Mouse (Mus musculus): Measurements from ENCODE around the gene Pdcd4.
A peak's percentile ranks its signal among the peaks of the same experiment; 100 is the strongest.
"Not testable (repeated sequence)": the region's sequence is repeated elsewhere in the genome, so short reads cannot be mapped to it uniquely, and the experiment has no call there.

Gene Pdcd4

DNA sequence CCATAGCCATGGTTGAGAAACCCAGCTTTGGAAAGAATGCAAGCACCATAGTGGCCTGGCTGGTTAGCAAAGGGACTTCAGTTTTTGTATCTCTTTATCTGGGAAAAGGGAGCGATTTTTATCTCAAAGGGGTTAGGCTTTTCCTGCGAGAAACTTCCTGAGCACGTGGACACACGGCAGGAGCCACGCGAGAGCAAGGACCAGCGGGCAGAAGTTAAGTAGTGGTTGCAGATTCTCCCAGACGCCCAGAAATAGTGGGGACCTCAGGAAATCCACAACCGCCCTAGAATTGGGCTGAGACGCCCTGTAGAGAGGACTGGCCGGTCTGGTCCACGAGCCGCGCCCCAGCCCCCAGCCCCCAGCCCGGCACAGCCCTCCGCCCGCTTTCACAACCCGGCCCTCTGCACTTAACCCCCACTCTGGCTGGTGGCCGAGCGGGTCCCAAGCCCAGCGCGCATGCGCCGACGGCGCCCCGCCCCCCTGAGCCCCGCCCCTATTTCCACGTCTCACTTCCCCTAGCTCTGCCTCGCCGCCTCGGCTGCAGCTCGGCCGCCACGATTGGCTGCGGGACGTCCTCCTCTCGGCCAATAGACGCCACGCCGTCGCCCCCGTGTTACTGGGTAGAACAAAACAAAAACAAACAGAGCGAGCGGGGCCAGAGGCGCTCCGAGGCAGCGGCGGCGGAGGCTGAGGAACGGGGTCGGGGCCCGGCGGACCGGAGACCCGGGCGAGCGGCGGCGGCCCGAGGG lies 10.9 kb downstream of the Pdcd4 start:
- DNase-seq, result peak; percentile 98

GRCm38 (mm10) chr19:53903507-53904321 lies 11.7 kb downstream of the Pdcd4 start:
- peak; percentile 66 for DNase-seq

DNA sequence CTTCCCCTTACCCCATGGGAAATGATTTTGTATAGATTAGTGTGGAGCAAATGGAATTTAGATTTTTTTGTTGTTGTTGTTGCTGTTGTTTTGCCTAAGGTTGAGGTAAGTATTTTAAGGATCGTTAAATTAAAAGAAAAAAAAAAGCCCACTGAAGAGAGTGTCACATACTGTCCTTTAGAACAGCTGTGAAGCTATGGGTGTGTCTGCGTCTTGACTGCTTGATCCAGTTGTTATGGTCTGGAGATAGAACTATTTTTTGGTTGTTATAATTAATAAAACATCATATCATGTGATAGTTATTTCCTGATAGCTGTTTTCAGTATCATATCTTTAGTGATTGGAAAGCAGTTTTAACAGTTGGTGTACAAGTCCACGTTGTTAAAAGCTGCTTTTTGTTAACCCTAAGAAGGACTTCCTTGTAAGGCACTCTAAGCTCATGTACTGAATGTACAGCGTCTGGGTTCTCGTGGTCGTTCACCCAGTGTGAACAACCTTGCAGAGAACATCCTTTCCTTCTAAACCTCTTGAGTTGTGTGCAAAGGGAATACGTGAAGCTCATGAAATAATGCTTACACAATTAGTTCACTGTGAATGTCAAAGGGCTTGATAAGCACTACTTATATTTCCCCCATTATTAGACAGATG lies 12.9 kb downstream of the Pdcd4 start:
- no peak for DNase-seq

GRCm38 (mm10) chr19:53906033-53906702 lies 14.1 kb downstream of the Pdcd4 start:
- peak; percentile 46 for DNase-seq

GRCm38 (mm10) chr19:53906703-53907070 lies 14.7 kb downstream of the Pdcd4 start:
- not testable (repeated sequence) for DNase-seq

- DNase-seq, result no peak
These were observed 22.9 kb downstream of the Pdcd4 start for GRCm38 (mm10) chr19:53914950-53915349.

DNA sequence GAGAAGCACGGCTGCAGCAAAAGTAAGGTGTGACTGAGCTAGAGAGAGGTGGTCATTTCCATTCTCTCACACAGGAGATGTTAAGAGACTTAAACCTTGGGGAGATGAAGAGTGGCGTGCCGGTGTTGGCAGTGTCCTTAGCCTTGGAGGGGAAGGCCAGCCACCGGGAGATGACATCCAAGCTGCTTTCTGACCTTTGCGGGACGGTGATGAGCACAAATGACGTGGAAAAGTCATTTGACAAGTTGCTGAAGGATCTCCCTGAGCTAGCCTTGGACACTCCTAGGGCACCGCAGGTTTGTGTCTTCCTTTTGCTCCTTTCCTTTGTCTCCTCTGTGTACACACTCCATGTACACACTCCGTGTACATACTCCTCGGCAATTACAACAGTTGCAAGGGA lies 27.5 kb downstream of the Pdcd4 start:
- no peak for DNase-seq

DNA sequence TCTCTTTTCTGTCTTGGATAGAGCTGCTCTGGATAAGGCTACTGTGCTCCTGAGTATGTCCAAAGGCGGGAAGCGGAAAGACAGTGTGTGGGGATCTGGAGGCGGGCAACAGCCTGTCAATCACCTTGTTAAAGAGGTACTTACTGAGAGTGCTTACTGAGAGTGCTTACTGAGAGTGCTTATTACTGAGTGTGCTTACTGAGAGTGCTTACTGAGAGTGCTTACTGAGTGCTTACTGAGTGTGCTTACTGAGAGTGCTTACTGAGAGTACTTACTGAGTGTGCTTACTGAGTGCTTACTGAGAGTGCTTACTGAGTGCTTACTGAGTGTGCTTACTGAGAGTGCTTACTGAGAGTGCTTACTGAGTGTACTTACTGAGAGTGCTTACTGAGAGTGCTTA lies 30.0 kb downstream of the Pdcd4 start:
- DNase-seq, result not testable (repeated sequence)

- no peak for DNase-seq
These were observed 33.3 kb downstream of the Pdcd4 start for GRCm38 (mm10) chr19:53925338-53925751.

- no peak for DNase-seq
These were observed 34.7 kb downstream of the Pdcd4 start for GRCm38 (mm10) chr19:53926705-53927104.

- DNase-seq, result no peak
These were observed 37.2 kb downstream of the Pdcd4 start for GRCm38 (mm10) chr19:53929218-53929617.

GRCm38 (mm10) chr19:53933050-53933449 lies 41.0 kb downstream of the Pdcd4 start:
- DNase-seq, result no peak

GRCm38 (mm10) chr19:53934046-53934445 lies 42.0 kb downstream of the Pdcd4 start:
- DNase-seq, result no peak

- no peak for DNase-seq
These were observed 47.4 kb downstream of the Pdcd4 start for GRCm38 (mm10) chr19:53939467-53939866.

- DNase-seq, result no peak
These were observed 49.1 kb downstream of the Pdcd4 start for GRCm38 (mm10) chr19:53941139-53941538.

DNA sequence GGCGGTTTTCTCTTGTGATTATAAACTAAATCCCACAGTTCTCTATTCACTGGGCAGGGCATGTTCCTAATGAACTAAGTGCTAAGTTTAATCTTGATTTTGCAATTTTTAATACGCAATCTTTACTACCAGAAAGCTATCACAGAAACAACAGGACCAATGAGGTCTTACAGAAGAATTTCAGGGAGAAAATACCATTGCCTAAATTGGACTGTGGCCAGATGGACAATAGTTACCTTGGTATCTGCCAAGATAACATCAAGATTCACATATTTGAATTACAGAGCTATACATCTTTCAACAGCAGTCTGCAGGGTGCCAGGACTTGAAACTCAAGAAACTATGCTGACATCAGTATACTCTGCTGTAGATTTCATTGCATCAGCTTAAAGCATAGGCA lies 50.3 kb downstream of the Pdcd4 start:
- DNase-seq, result no peak

- peak; percentile 99 for DNase-seq
These were observed 52.1 kb downstream of the Pdcd4 start, which contains the start of the genes Shoc2 and Bbip1 for GRCm38 (mm10) chr19:53943802-53944785. Shoc2 (plus strand) TSS chr19:53944306. Bbip1 (minus strand) TSS chr19:53944627.

GRCm38 (mm10) chr19:53944786-53945169 lies 52.7 kb downstream of the Pdcd4 start:
- no peak for DNase-seq

GRCm38 (mm10) chr19:53945171-53946042 lies 53.4 kb downstream of the Pdcd4 start:
- peak; percentile 61 for DNase-seq

- DNase-seq, result no peak
These were observed 65.5 kb downstream of the Pdcd4 start for GRCm38 (mm10) chr19:53957513-53957912.

DNA sequence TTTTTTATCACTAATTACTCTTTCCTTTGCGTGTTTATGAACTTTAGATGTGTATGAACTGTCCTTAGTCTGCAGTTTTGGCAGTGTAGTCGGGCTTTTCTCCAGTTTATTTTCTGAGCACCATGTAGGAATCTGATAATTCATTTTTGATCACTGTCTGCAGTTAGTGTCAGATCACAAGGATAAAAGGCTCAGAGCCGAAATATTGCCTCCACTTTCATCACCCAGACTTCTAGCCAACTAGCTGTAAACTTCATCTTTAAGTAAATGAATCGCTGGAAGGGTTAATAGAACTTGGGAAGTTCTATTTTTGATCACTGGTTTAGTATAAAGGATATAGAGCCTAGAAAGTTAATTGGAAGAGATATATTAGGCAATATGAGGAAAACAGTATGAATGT lies 70.5 kb downstream of the Pdcd4 start:
- no peak for DNase-seq
